Mouse (Mus musculus): Measurements from ENCODE around the gene Ubqln3. TPM values are rescaled to one million over a fixed set of nuclear protein-coding genes. Genes with fewer than 3 reads are reported as not detected.

The Ubqln3 gene
- total RNA-seq (2012; rRNA removed) (not detected in 2 replicates), polyA plus RNA-seq (2012; ENCODE audit: insufficient read depth in 1 of 2, insufficient read length in 2 of 2, low read depth in 1 of 2, low replicate concordance in 2 of 2, missing spikeins in 1 of 2) (not detected)

- Histone ChIP-seq H3K27ac (ENCODE audit: control insufficient read depth, low read depth, low read length) (no peak within 1 kb of the TSS), H3K36me3 (ENCODE audit: control insufficient read depth in 1 of 2, insufficient read depth in 2 of 2, low read length in 2 of 2) (no peaks in the 10 kb centered on the region), H3K79me2 (ENCODE audit: control insufficient read depth, insufficient read depth, low read length, poor library complexity) (no peaks in the 10 kb centered on the region), H3K9me3 (replicated peaks; ENCODE audit: insufficient read depth, low read length) (no peaks in the 10 kb centered on the region), H3K4me1 (ENCODE audit: control insufficient read depth in 1 of 2, insufficient read depth in 2 of 2, low read length in 2 of 2) (no peaks in the 10 kb centered on the region), H3K4me3 (ENCODE audit: control insufficient read depth in 1 of 2, insufficient read depth in 1 of 2, low read depth in 2 of 2, low read length in 2 of 2) (no peak within 1 kb of the TSS), H3K9ac (ENCODE audit: control insufficient read depth, low read depth, low read length, poor library complexity, severe bottlenecking) (no peak within 1 kb of the TSS), H3K27me3 (ENCODE audit: control insufficient read depth in 1 of 2, insufficient read depth in 2 of 2, low read length in 2 of 2) (no peaks in the 10 kb centered on the region)
- no peak for DNase-seq (ENCODE audit: low read depth, low spot score)
- TF ChIP-seq TAL1 (IDR thresholded peaks at IDR 0.05; ENCODE audit: low read length) = no peak
- no peak for TF ChIP-seq ETS1 (IDR thresholded peaks at IDR 0.05; ENCODE audit: low read depth, low read length)
- no peak for TF ChIP-seq JUND (IDR thresholded peaks at IDR 0.05; ENCODE audit: low read depth, low read length)
- TF ChIP-seq MAZ (IDR thresholded peaks at IDR 0.05; ENCODE audit: low read depth, low read length) = no peak
- TF ChIP-seq BHLHE40 (IDR thresholded peaks at IDR 0.05; ENCODE audit: borderline replicate concordance, low read depth, low read length) = no peak
- TF ChIP-seq ZNF384 (IDR thresholded peaks at IDR 0.05; ENCODE audit: low read depth, low read length) = no peak
- no peak for TF ChIP-seq USF2 (IDR thresholded peaks at IDR 0.05; ENCODE audit: borderline replicate concordance in 1 of 2, insufficient read depth in 1 of 2, low read depth in 1 of 2, low read length in 2 of 2)
- no peak for TF ChIP-seq USF1 (IDR thresholded peaks at IDR 0.05; ENCODE audit: low read depth, low read length)
- no peak for TF ChIP-seq TBP (IDR thresholded peaks at IDR 0.05; ENCODE audit: low read depth, low read length)
- TF ChIP-seq CTCF (IDR thresholded peaks at IDR 0.05 in 2 of 3, conservative IDR thresholded peaks at IDR 0.05 in 1 of 3; ENCODE audit: control insufficient read depth in 1 of 3, insufficient read depth in 1 of 3, low read depth in 2 of 3, low read length in 3 of 3, poor library complexity in 1 of 3, severe bottlenecking in 1 of 3) = no peak
- no peak for TF ChIP-seq NELFE (IDR thresholded peaks at IDR 0.05; ENCODE audit: low read depth, low read length)
Observed at GRCm38 (mm10) chr7:104143179-104143578, at the start of gene Ubqln3. Gene Ubqln3, minus strand, starts transcription at chr7:104143279.

GRCm38 (mm10) chr7:104191275-104191674 is 48.2 kb upstream of the Ubqln3 start:
- Histone ChIP-seq H3K4me3 (ENCODE audit: control insufficient read depth in 1 of 2, insufficient read depth in 1 of 2, low read depth in 2 of 2, low read length in 2 of 2) (no peak overlapping the region), H3K36me3 (ENCODE audit: control insufficient read depth in 1 of 2, insufficient read depth in 2 of 2, low read length in 2 of 2) (no peaks in the 10 kb centered on the region), H3K9me3 (replicated peaks; ENCODE audit: insufficient read depth, low read length) (no peaks in the 10 kb centered on the region), H3K4me1 (ENCODE audit: control insufficient read depth in 1 of 2, insufficient read depth in 2 of 2, low read length in 2 of 2) (no peaks in the 10 kb centered on the region), H3K27me3 (ENCODE audit: control insufficient read depth in 1 of 2, insufficient read depth in 2 of 2, low read length in 2 of 2) (peaks cover 2 to 6% of the 10 kb centered on the region in 2 experiments; a peak in 3 of 4 replicates), H3K27ac (ENCODE audit: control insufficient read depth, low read depth, low read length) (no peak overlapping the region), H3K79me2 (ENCODE audit: control insufficient read depth, insufficient read depth, low read length, poor library complexity) (no peaks in the 10 kb centered on the region), H3K9ac (ENCODE audit: control insufficient read depth, low read depth, low read length, poor library complexity, severe bottlenecking) (no peak overlapping the region)
- DNase-seq (ENCODE audit: low read depth, low spot score) = peak; percentile 11
- TF ChIP-seq MYC (IDR thresholded peaks at IDR 0.05; ENCODE audit: low read depth, low read length) = no peak
- TF ChIP-seq CHD1 (IDR thresholded peaks at IDR 0.05; ENCODE audit: low read depth, low read length) = no peak
- TF ChIP-seq RAD21 (IDR thresholded peaks at IDR 0.05; ENCODE audit: low read depth, low read length) = peak; percentile 52
- no peak for TF ChIP-seq E2F4 (IDR thresholded peaks at IDR 0.05; ENCODE audit: borderline replicate concordance, low read depth, low read length)
- TF ChIP-seq CTCF (IDR thresholded peaks at IDR 0.05 in 2 of 3, conservative IDR thresholded peaks at IDR 0.05 in 1 of 3; ENCODE audit: control insufficient read depth in 1 of 3, insufficient read depth in 1 of 3, low read depth in 2 of 3, low read length in 3 of 3, poor library complexity in 1 of 3, severe bottlenecking in 1 of 3) = peak in 1 of 3 experiments; percentile 36; a peak in 2 of 6 replicates
- TF ChIP-seq NRF1 (IDR thresholded peaks at IDR 0.05; ENCODE audit: insufficient read depth, low read depth, low read length, poor library complexity, severe bottlenecking) = no peak
- no peak for TF ChIP-seq ZKSCAN1 (IDR thresholded peaks at IDR 0.05; ENCODE audit: low read depth, low read length)
- TF ChIP-seq SMC3 (IDR thresholded peaks at IDR 0.05; ENCODE audit: low read depth, low read length) = peak; percentile 22; the same call in 1 of the 2 replicates
- TF ChIP-seq SIN3A (IDR thresholded peaks at IDR 0.05; ENCODE audit: low read length) = no peak
- no peak for TF ChIP-seq JUND (IDR thresholded peaks at IDR 0.05; ENCODE audit: low read depth, low read length)
